Mouse (Mus musculus): ENCODE results near the gene Plcd3.
A peak's percentile ranks its signal among the peaks of the same experiment; 100 is the strongest.

The Plcd3 gene

GRCm38 (mm10) chr11:103116959-103117590, 15.6 kb upstream of the Plcd3 start:
- DNase-seq = peak; percentile 75

- DNase-seq = peak; percentile 99
These were observed 14.8 kb upstream of the Plcd3 start, which contains the start of gene Hexim1 for GRCm38 (mm10) chr11:103116008-103116818. Gene Hexim1 (plus strand): TSS chr11:103116231.

- peak; percentile 74 for DNase-seq
These were observed 13.9 kb upstream of the Plcd3 start for GRCm38 (mm10) chr11:103115163-103116007.

- DNase-seq = no peak
These were observed 12.9 kb upstream of the Plcd3 start for GRCm38 (mm10) chr11:103114270-103114943.

DNA sequence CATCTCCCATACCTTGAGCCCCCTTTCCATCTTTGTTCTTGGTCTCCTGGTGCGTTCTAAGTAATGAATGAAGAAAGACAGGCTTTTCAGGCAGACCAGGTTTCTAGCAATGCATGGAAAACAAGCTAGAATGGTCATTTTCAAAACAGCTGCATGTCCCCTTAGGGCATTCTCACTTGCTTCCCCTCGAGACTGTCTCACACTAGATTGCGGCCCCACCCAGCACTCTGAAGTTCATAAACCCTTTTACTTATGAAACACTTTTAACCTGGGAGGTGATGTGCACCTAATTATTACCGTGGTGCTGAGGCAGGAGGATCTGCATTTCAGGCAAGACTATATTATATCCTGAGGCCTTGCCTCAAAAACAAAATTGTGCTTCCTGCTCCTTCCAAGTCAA, 12.3 kb upstream of the Plcd3 start:
- DNase-seq = no peak

DNA sequence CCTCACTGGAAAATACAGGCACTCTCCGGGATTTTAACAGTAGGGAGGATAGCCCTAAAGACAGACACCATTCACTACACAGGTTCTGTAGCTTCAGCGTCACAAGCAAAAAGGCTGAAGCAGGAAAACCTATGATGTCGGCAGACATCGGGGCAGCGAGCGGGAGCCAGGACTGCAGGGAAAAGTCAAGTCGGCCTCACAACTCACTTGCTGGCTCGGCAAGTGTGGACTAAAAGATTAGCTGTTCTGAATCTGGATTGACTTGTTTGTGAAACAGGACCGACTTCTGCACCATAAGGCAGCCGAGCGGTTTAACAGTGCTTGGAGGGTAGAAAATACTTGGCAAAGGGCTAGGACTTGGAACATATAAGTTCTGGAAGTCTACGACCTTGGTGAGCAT, 11.5 kb upstream of the Plcd3 start:
- no peak for DNase-seq

DNA sequence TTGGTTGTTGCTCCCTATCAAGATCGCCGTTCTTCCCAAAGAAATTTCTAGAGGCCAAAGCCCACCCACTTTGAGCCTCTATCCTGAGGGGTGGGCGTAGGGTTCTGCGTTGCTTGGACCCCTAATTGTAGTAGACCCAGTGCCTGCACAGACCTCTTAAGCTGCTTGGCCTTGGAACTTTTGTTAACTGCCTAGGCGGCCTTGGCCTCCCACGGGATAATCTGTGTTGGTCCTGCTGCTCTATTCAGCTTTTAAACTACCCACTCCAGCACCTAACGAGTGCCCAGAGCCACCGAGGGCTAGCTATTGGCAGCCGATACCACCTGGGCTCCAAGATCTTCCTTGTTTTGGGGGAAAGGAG, 11.1 kb upstream of the Plcd3 start:
- no peak for DNase-seq

DNA sequence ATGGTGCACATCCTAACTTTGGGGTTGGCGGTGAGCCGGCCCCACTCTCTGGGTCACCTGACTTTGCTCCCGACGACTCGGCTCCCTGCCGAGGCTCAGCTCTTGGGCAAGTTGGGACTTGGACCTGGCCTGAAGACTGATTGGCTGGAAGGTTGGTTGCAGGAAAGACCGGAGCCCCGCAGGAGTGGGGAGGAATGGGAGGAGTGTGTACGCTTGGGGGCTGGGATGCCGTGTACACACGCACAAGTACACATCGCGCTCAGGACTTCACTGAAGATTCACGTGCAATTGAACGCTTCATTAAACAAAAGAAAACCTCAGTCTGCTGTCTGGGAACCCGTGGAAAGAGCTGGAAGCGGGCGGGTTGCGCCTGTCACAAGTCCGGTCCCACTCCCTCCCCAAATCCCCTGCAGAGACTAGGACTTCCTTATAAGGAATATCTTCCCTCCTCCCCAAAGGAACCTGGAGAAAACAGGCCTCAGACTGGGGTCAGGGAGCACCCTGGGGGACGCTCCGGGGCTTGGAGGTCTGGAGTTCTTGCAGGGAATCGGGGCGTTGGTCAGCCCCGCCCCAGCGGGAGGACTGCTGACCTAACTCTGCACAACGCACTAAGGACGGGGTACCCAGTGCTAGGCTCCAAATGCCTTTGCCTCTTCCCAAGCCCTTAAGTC, 10.6 kb upstream of the Plcd3 start:
- DNase-seq = no peak

- no peak for DNase-seq
These were observed 9.8 kb upstream of the Plcd3 start for GRCm38 (mm10) chr11:103111301-103111700.

- DNase-seq = no peak
These were observed 4.9 kb upstream of the Plcd3 start for GRCm38 (mm10) chr11:103106386-103106785.

DNA sequence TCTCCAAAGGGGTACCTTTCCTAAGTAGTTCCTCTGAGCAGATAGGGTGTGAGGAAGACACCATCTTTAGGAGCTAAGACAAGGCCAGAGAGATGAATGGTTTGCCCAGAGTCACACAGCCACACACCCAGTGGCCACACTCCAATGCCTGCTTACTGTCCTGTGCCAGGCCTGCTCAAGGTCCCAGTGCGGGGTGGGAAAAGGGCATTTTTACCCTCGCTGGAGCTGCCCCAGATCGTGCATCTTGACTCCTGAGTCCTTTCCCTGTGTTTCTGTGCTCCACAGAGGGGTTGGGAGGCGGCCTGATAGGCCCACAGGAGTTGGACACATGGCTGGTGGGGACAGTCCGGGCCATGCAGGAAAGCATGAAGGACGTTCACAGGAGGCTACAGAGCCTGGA, 4.4 kb upstream of the Plcd3 start:
- DNase-seq = no peak

DNA sequence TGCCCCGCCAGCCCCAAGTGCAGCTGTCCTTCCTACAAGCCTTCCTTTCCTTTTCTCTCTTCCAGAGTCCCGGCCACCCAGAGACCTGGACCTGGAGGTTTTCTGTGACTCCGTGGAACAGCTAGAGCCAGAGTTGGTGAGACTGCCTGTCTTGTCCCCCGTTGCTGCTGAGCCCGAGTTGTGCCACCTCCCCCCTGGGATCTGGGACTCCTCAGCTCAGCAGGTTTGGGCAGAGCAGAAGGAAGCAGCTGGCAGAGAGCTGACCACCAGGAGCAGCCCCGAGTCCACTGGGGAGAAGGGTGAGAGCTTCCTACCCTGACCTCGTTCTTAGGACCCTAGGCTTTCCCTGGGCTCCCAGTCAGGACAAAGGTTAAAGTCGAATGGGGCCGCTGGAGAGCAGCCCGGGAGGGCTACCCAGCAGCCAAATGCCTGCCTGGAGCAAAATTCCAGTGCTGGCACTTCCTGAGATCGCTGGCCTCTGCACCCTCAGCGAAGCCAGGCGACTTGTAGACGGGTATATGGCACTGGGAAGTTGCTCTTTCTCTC, 3.8 kb upstream of the Plcd3 start:
- no peak for DNase-seq

DNA sequence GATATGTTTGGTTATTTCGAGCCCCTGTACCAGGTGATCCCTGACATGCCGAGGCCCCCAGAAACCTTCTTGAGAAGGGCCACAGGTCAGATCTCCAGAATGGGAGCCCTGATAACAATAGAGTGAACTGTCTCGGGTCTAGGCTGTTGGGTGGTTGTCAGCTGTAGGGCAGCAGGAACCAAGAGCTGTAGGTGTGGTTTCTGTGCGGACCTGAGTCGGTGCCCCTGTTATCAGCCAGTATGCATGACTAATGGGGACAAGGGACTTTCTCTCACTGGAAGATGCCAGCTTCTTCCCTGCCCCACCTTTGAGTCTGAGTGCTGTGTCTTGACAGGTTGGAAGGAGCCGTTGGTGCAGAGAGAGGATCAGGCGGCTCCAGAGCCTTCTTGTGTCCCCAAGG, 3.0 kb upstream of the Plcd3 start:
- DNase-seq = no peak

DNA sequence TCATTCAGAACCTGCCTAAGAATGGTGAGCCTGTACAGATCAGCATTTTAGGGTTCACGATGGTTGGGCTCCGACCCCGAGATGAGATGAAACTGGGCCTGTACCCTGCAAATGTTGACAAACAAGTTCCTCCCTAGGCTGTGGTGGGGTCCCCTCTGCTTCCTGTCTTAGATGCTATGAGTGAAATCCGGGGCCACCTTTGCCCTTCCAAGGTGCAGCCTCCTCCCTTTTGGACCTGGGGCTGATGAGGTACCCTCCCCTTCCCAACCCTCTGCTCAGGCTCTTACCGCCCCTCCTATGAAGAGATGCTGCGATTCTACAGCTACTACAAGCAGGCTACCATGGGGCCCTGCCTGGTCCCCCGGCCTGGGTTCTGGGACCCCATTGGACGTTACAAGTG, 2.2 kb upstream of the Plcd3 start:
- no peak for DNase-seq

- peak; percentile 95 for DNase-seq
These were observed 1.4 kb upstream of the Plcd3 start for GRCm38 (mm10) chr11:103102725-103103349.

- DNase-seq = peak; percentile 70
These were observed 526 bp upstream of the Plcd3 start for GRCm38 (mm10) chr11:103101866-103102501.

GRCm38 (mm10) chr11:103100361-103100760, 1.1 kb downstream of the Plcd3 start:
- no peak for DNase-seq

GRCm38 (mm10) chr11:103099352-103099940, 2.0 kb downstream of the Plcd3 start:
- DNase-seq = no peak

DNA sequence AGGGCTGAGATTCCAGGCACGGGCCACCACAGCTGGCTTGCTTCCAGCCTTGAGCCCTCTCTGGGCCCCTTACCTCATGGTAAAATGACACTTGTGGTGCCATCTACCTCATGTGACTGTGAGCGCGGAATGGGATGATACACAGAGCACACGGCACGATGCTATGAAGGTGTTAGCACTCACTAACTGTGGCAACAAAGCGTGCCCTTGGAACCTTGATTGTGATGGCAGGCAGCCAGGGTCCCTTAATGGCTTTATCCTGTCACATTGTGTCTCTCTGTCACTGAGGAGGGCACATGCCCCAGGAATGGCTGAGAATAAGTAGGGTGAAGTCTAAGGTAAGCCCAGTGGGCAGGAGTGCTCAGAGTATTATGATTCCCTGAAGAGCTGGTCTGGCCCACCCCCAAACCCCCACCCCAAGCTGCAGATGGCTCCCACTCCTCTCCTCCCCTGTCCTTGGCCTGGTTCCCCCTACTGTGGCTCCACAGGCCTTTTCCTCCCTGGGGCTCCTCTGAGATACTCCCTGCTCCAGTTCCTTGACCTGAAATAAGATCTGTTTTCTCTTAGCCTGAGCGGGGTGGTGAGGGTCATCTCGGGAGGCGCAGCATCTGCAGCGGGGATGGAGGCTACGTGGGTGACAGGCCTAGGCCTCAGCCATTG, 2.8 kb downstream of the Plcd3 start:
- DNase-seq = no peak
